Mouse (Mus musculus): ENCODE data around the gene Cacna1d. TPM values are rescaled to one million over a fixed set of nuclear protein-coding genes. Genes with fewer than 3 reads are reported as not detected.

The Cacna1d gene
- polyA plus RNA-seq, 1 experiment from 2014 or later: 7.0 TPM

DNA sequence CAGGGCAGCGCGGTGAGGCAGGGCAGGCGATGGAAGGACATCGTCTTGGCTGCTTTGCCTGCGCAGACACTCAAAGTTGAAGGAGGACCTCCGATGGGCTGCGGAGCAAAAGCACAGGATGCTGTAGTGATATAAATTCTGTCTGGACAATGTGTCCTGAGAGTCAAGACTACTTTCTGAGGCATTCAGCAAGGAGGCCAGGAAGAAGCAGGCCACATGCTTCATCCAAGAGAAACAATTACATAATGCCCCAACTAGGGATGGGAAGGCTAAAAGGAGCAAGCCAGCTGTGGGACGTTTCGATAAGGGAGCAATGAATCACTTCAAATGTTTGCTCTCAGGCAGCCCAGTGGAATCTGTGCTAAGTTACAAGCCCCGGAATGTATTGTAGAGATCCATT, 446.0 kb downstream of the Cacna1d start:
- Histone ChIP-seq H3K9ac (no peak overlapping the region), H3K9me3 (no peaks in the 10 kb centered on the region), H3K27ac (replicated peaks) (no peak overlapping the region), H3K27me3 (no peaks in the 10 kb centered on the region), H3K4me3 (no peak overlapping the region), H3K36me3 (peaks cover 19% of the 10 kb centered on the region), H3K4me1 (replicated peaks) (no peaks in the 10 kb centered on the region), H3K4me2 (no peak overlapping the region)
- 85% methylated on average over 10 of the region's 10 CpGs for WGBS
- no peak for ATAC-seq (ENCODE audit: low read depth)

- Histone ChIP-seq H3K4me2 (no peak overlapping the region), H3K4me1 (replicated peaks) (no peaks in the 10 kb centered on the region), H3K27me3 (no peaks in the 10 kb centered on the region), H3K36me3 (peaks cover 18% of the 10 kb centered on the region), H3K9ac (no peak overlapping the region), H3K27ac (replicated peaks) (no peak overlapping the region), H3K9me3 (no peaks in the 10 kb centered on the region), H3K4me3 (no peak overlapping the region)
- no peak for ATAC-seq (ENCODE audit: low read depth)
- WGBS: 92% methylated on average over 7 of the region's 7 CpGs
Observed at GRCm38 (mm10) chr14:30043356-30043940, 447.8 kb downstream of the Cacna1d start.

DNA sequence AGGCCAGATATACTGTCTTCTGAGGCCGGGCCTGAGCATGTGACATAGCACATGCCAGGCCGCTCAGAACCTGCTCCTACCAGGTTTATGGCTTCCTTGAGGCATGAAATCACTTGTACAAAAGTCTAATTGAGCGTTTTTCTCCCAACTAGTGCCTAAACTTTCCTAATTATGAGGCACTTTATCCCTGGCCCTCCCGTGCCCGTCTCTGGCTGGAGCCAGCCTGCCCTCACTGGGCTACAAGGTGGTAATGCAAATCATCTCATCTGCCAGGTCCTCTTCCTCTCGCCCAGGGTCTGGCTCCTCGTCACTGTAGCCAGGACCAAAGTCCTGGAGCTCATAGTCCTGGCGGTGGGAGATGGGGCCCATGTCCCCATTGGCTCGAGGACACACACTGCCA, 449.4 kb downstream of the Cacna1d start:
- Histone ChIP-seq H3K4me1 (replicated peaks) (no peaks in the 10 kb centered on the region), H3K36me3 (peaks cover 14% of the 10 kb centered on the region; the same call in 1 of the 2 replicates), H3K4me3 (no peak overlapping the region), H3K9me3 (no peaks in the 10 kb centered on the region), H3K27ac (replicated peaks) (no peak overlapping the region), H3K4me2 (no peak overlapping the region), H3K27me3 (no peaks in the 10 kb centered on the region), H3K9ac (no peak overlapping the region)
- no peak for ATAC-seq (ENCODE audit: low read depth)
- 81% methylated on average over 9 of the region's 9 CpGs for WGBS

DNA sequence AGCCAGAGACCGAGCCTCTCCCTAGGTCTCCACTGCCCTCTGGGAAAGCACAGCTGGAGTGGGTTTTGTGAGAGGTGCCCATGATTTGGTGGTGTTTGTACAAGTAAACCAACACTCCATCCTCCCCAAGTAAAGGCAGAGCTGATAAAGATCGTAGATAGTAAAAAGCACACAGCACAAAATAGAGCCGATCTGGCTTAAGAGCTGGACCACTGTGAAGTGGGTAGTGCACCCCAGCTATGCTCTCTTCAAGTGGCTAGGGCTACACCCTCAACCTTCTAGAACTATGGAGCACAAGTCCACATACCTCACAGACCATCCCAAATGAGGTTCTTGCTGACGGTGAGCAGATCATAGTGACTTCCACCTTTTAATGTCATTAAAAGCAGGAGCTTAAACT, 451.8 kb downstream of the Cacna1d start:
- Histone ChIP-seq H3K4me1 (replicated peaks) (no peaks in the 10 kb centered on the region), H3K36me3 (peaks cover 14% of the 10 kb centered on the region; the same call in 1 of the 2 replicates), H3K9me3 (no peaks in the 10 kb centered on the region), H3K4me3 (no peak overlapping the region), H3K27me3 (no peaks in the 10 kb centered on the region), H3K27ac (replicated peaks) (no peak overlapping the region), H3K9ac (no peak overlapping the region), H3K4me2 (no peak overlapping the region)
- ATAC-seq (ENCODE audit: low read depth): no peak
- WGBS: 84% methylated on average over 4 of the region's 4 CpGs

DNA sequence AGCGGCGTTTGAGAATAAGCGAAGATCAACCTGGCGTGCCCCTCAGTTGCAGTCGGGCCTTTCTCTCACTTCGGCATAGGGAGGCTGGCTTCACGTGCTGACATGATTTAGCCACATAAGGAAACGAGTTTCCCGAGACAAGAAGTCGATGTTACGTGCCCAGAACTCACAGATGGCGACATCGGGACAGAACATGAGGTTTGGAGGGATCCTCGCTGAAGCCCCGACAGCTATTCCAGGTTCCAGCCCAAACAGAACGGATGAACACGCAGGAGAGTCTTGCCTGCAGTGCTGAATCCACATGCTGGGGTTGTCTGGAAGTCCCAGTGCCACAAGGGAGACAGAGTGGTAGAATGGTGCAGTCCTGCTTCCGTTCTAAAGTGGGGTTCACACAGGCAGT, 452.8 kb downstream of the Cacna1d start:
- 90% methylated on average over 18 of the region's 18 CpGs for WGBS
- H3K36me3 ChIP-seq: peaks cover 14% of the 10 kb centered on the region; the same call in 1 of the 2 replicates
- no peaks in the 10 kb centered on the region for H3K4me1 ChIP-seq (replicated peaks)
- H3K9ac ChIP-seq: no peak overlapping the region
- ATAC-seq (ENCODE audit: low read depth): no peak
- H3K27me3 ChIP-seq: no peaks in the 10 kb centered on the region
- no peak overlapping the region for H3K4me3 ChIP-seq
- no peak overlapping the region for H3K4me2 ChIP-seq
- no peaks in the 10 kb centered on the region for H3K9me3 ChIP-seq
- H3K27ac ChIP-seq (replicated peaks): no peak overlapping the region

DNA sequence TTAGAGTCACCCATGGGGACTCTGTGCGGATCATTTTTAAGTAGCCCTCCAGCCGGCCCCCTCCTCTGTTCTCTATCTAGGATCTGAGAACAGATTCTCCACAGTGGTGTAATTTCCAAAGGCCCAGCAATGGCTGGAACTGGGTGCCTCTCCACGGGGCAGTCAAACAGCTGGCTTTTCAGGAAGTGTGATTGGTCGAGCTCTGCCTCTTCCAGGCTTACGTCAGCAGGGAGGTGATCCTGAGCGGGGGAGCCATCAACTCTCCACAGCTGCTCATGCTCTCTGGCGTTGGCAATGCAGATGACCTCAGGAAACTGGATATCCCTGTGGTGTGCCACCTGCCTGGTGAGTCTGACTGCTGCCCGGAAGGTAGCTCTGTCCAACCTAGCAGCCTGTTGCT, 457.9 kb downstream of the Cacna1d start:
- H3K27me3 ChIP-seq: no peaks in the 10 kb centered on the region
- H3K4me3 ChIP-seq: no peak overlapping the region
- H3K4me2 ChIP-seq: no peak overlapping the region
- 66% methylated on average over 8 of the region's 8 CpGs for WGBS
- no peaks in the 10 kb centered on the region for H3K9me3 ChIP-seq
- ATAC-seq (ENCODE audit: low read depth): no peak
- H3K9ac ChIP-seq: no peak overlapping the region
- H3K4me1 ChIP-seq (replicated peaks): no peaks in the 10 kb centered on the region
- no peak overlapping the region for H3K27ac ChIP-seq (replicated peaks)
- H3K36me3 ChIP-seq: no peaks in the 10 kb centered on the region

- 56% methylated on average over 2 of the region's 2 CpGs for WGBS
- Histone ChIP-seq H3K9me3 (no peaks in the 10 kb centered on the region), H3K4me3 (no peak overlapping the region), H3K27me3 (no peaks in the 10 kb centered on the region), H3K4me1 (replicated peaks) (no peaks in the 10 kb centered on the region), H3K27ac (replicated peaks) (no peak overlapping the region), H3K4me2 (no peak overlapping the region), H3K9ac (no peak overlapping the region), H3K36me3 (no peaks in the 10 kb centered on the region)
- no peak for ATAC-seq (ENCODE audit: low read depth)
Observed at GRCm38 (mm10) chr14:30027378-30027777, 463.9 kb downstream of the Cacna1d start.

DNA sequence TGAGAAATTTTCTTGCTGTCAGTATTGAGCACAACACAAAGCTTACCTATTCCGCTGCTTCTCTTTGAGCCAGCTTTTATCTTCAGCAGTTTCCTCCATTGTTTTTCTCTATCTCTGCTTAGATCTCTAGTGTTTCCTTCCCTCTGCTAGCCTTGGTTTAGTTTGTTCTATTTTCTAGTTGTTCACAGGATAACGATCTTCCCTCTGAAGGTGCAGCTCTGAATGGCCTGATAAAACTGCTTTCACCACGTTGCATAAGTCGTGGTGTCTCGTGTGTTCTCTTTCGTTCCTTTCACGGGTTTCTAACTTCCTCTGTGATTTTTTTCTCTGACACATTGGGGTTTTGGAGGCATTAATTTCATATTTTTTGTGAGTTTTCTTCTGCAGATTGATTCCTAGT, 466.9 kb downstream of the Cacna1d start:
- Histone ChIP-seq H3K36me3 (no peaks in the 10 kb centered on the region), H3K27ac (replicated peaks) (no peak overlapping the region), H3K9me3 (no peaks in the 10 kb centered on the region), H3K9ac (no peak overlapping the region), H3K4me1 (replicated peaks) (no peaks in the 10 kb centered on the region), H3K27me3 (no peaks in the 10 kb centered on the region), H3K4me2 (no peak overlapping the region), H3K4me3 (no peak overlapping the region)
- no peak for ATAC-seq (ENCODE audit: low read depth)
- WGBS: 71% methylated on average over 7 of the region's 7 CpGs

DNA sequence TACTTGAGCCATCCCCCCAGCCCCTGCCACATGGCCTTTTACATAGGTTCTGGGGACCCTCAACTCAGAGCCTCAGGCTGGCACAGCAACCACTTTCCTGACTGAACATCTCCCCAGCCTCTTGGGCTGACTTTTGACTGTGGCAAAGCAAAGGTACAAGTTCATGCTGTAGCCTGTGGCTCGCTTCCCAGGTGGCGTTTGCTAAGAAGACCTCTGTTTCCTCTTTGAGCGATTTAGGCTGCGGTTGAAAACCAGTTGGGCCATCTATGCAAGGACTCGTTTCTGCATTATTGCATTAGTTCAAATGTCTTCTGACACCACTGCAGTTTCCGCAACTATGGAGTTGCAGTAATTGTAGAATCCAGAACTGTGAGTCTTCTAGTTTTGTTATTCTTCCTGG, 468.8 kb downstream of the Cacna1d start:
- Histone ChIP-seq H3K9ac (no peak overlapping the region), H3K27ac (replicated peaks) (no peak overlapping the region), H3K36me3 (no peaks in the 10 kb centered on the region), H3K4me1 (replicated peaks) (no peaks in the 10 kb centered on the region), H3K4me2 (no peak overlapping the region), H3K9me3 (no peaks in the 10 kb centered on the region), H3K27me3 (no peaks in the 10 kb centered on the region), H3K4me3 (no peak overlapping the region)
- ATAC-seq (ENCODE audit: low read depth): no peak
- WGBS: 94% methylated on average over 6 of the region's 6 CpGs

- Histone ChIP-seq H3K9ac (no peak overlapping the region), H3K4me1 (replicated peaks) (no peaks in the 10 kb centered on the region; the same call in 1 of the 2 replicates), H3K9me3 (no peaks in the 10 kb centered on the region), H3K4me2 (no peak overlapping the region), H3K27me3 (no peaks in the 10 kb centered on the region), H3K4me3 (no peak overlapping the region), H3K36me3 (no peaks in the 10 kb centered on the region), H3K27ac (replicated peaks) (no peak overlapping the region)
- WGBS: 47% methylated on average over 9 of the region's 9 CpGs
- ATAC-seq (ENCODE audit: low read depth): no peak
Observed at GRCm38 (mm10) chr14:30019792-30020575, 471.3 kb downstream of the Cacna1d start.

DNA sequence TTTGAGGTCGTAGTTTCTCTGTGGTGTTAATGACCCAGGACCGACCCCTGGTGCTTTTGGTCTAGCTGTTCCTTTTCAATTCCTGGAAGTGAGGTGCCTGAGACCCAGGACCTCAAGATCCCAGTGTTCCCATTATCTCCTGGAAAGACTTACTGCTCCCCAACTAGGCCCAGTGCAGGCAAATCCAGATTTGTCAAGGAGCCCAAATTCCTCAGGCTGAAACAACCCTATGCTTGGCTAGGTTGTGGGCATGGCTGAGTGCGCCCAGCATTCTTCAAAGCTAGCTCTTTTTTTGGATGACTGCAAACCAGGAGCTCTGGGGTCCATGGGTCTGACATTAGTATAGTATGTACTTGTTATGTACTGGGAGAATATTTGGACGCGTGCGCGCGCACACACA, 471.9 kb downstream of the Cacna1d start:
- H3K36me3 ChIP-seq: no peaks in the 10 kb centered on the region
- no peaks in the 10 kb centered on the region for H3K9me3 ChIP-seq
- WGBS: 93% methylated on average over 8 of the region's 8 CpGs
- H3K27me3 ChIP-seq: no peaks in the 10 kb centered on the region
- no peak overlapping the region for H3K9ac ChIP-seq
- no peak for ATAC-seq (ENCODE audit: low read depth)
- H3K27ac ChIP-seq (replicated peaks): no peak overlapping the region
- no peak overlapping the region for H3K4me3 ChIP-seq
- no peak overlapping the region for H3K4me2 ChIP-seq
- no peaks in the 10 kb centered on the region; the same call in 1 of the 2 replicates for H3K4me1 ChIP-seq (replicated peaks)

GRCm38 (mm10) chr14:30018846-30019245, 472.4 kb downstream of the Cacna1d start:
- WGBS: 93% methylated on average over 6 of the region's 6 CpGs
- H3K9ac ChIP-seq: no peak overlapping the region
- no peak for ATAC-seq (ENCODE audit: low read depth)

GRCm38 (mm10) chr14:30018463-30018801, 472.8 kb downstream of the Cacna1d start:
- H3K27me3 ChIP-seq: no peaks in the 10 kb centered on the region
- ATAC-seq (ENCODE audit: low read depth): no peak
- H3K4me3 ChIP-seq: no peak overlapping the region
- no peak overlapping the region for H3K4me2 ChIP-seq
- H3K9ac ChIP-seq: no peak overlapping the region
- H3K36me3 ChIP-seq: no peaks in the 10 kb centered on the region
- H3K9me3 ChIP-seq: no peaks in the 10 kb centered on the region
- no peak overlapping the region for H3K27ac ChIP-seq (replicated peaks)
- WGBS: 95% methylated on average over 4 of the region's 4 CpGs
- H3K4me1 ChIP-seq (replicated peaks): no peaks in the 10 kb centered on the region; the same call in 1 of the 2 replicates

More at GRCm38 (mm10) chr14:30018846-30019245, 472.4 kb downstream of the Cacna1d start:
- Histone ChIP-seq H3K9me3 (no peaks in the 10 kb centered on the region), H3K27ac (replicated peaks) (no peak overlapping the region), H3K4me1 (replicated peaks) (no peaks in the 10 kb centered on the region; the same call in 1 of the 2 replicates), H3K27me3 (no peaks in the 10 kb centered on the region), H3K36me3 (no peaks in the 10 kb centered on the region), H3K4me2 (no peak overlapping the region), H3K4me3 (no peak overlapping the region)
